Mouse (Mus musculus): Measurements from ENCODE around the gene Zfp239. TPM values are rescaled to one million over a fixed set of nuclear protein-coding genes. Genes with fewer than 3 reads are reported as not detected.
"Not testable (repeated sequence)": the region's sequence is repeated elsewhere in the genome, so short reads cannot be mapped to it uniquely, and the experiment has no call there.

The Zfp239 gene
- under 1 TPM; 0.23 to 0.37 TPM for total RNA-seq (2021)
- long read RNA-seq, experiment 1, partial matches to known transcripts: 1 of 1 reads
- long read RNA-seq, experiment 1, other reads (novel, unspliced or antisense): 0 of 1 reads
- long read RNA-seq, experiment 2, partial matches to known transcripts: 0 of 1 reads
- long read RNA-seq, experiment 2, other reads (novel, unspliced or antisense): 0 of 1 reads

- intact Hi-C loops (cut with DNase I): no loop called here
- no peak for DNase-seq
Measured at GRCm38 (mm10) chr6:117861848-117862247, at the start of gene Zfp239. TSS of gene Zfp239 (plus strand) at chr6:117862100.

- intact Hi-C loops (cut with DNase I): no loop called here
- no peak for DNase-seq
Measured at GRCm38 (mm10) chr6:117814681-117815080, 47.2 kb upstream of the Zfp239 start.

- intact Hi-C loops (cut with DNase I): no loop called here
- no peak for DNase-seq
Measured at GRCm38 (mm10) chr6:117817108-117817541, 44.8 kb upstream of the Zfp239 start.

GRCm38 (mm10) chr6:117820327-117820726 lies 41.6 kb upstream of the Zfp239 start:
- intact Hi-C loops (cut with DNase I): loop anchor here (10.0 kb wide), 2 partner anchors 156 to 1176 kb away; no protein-coding TSS in a partner anchor
- DNase-seq: no peak

DNA sequence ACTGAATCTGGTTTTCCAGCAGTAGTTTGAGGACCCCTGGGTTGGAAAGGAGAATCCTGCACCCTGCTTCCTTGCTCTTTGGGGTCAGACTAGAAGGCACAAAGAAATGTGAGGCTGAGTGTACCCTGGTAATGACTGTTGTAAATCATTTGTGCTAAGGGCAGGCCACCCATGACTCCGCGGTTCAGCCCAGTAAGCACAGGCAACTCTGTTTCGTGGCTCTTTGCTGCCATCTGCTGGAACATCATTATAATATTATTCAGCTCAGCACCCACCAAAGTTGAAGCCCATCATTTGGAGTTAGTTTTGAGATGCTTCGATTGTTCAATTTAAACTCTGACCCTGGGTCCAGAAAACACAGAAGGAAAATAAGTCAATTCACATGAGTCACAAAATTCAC lies 36.5 kb upstream of the Zfp239 start:
- intact Hi-C loops (cut with DNase I): loop anchor here (5.0 to 10.0 kb wide), 4 partner anchors 161 to 1181 kb away; partner anchors contain the start of gene Cxcl12
- peak; percentile 29 to 56 for DNase-seq

- intact Hi-C loops (cut with DNase I): loop anchor here (5.0 to 10.0 kb wide), 4 partner anchors 163 to 1183 kb away; partner anchors contain the start of gene Cxcl12
- DNase-seq: peak; percentile 54 to 64
Measured at GRCm38 (mm10) chr6:117828273-117828672, 33.6 kb upstream of the Zfp239 start.

GRCm38 (mm10) chr6:117840686-117841510 lies 21.0 kb upstream of the Zfp239 start, which contains the start of gene Zfp637:
TSS of gene Zfp637 (plus strand) at chr6:117841180.
- intact Hi-C loops (cut with DNase I): loop anchor here (2.0 to 5.0 kb wide), 2 partner anchors 38 to 76 kb away; no protein-coding TSS in a partner anchor
- peak; percentile 85 to 87 for DNase-seq

DNA sequence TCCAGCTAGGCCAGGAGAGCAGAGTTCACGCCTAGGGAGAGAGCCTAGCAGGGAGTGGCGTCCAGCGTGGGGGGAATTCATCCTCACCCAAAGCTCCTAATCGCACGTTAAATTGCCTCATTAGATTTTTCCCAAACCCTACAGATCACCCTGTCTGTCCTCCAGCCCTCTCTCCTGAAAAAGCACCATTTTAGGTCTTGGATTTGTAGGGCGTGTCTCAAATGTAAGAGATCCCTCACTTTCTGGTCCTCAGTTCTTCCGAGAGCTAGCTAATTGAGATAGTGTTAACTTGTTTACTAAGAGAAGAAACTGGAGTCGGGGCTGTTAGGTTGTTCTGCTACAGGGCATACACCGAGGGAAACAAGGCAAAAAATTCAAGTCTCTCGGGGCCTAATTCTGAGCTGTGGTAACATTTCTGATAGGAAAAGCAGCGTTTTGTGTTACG lies 20.4 kb upstream of the Zfp239 start:
- DNase-seq: no peak
- intact Hi-C loops (cut with DNase I): loop anchor here (2.0 to 5.0 kb wide), 2 partner anchors 37 to 76 kb away; no protein-coding TSS in a partner anchor

- intact Hi-C loops (cut with DNase I): loop anchor here (5.0 kb wide), 1 partner anchor 73 kb away; no protein-coding TSS in a partner anchor
Measured at GRCm38 (mm10) chr6:117844597-117844996, 17.3 kb upstream of the Zfp239 start.

GRCm38 (mm10) chr6:117846671-117847070 lies 15.2 kb upstream of the Zfp239 start:
- intact Hi-C loops (cut with DNase I); DNase-seq: not testable (repeated sequence)

More at GRCm38 (mm10) chr6:117844597-117844996, 17.3 kb upstream of the Zfp239 start:
- no peak for DNase-seq

DNA sequence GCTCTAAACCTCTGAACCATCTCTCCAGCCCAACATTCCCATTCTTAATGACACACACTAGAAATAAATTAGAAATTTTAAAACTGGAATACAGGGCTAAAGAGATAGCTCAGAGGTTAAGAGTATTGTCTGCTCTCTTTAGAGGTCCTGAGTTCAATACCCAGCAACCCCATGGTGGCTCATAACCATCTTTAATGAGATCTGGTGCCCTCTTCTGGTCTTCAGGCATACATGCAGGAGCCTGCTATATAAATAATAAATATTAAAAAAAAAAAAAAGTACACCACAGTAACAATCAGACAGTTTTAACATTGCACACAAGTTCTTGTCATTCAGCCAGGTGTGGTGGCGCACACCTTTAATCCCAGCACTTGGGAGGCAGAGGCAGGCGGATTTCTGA lies 14.1 kb upstream of the Zfp239 start:
- DNase-seq: no peak
- intact Hi-C loops (cut with DNase I): no loop called here

DNA sequence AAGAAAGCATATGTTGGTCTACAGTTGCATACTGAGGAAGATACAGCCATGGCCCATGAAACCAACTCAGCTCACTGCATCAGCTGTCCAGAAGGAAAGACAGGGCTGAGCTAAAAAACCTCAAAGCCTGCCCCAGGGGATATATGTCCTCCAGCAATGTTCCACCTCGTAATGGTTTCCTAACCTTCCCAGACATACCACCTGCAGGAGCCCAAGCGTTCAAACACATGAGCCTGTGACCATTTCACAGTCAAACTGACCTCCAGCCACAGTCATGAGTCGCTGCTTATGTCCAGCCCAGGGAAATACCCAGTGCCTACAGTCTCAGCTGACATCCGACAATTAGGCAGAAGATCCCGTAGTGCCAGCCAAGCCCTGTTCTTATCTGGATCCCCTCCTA lies 13.3 kb upstream of the Zfp239 start:
- intact Hi-C loops (cut with DNase I): no loop called here
- no peak for DNase-seq

DNA sequence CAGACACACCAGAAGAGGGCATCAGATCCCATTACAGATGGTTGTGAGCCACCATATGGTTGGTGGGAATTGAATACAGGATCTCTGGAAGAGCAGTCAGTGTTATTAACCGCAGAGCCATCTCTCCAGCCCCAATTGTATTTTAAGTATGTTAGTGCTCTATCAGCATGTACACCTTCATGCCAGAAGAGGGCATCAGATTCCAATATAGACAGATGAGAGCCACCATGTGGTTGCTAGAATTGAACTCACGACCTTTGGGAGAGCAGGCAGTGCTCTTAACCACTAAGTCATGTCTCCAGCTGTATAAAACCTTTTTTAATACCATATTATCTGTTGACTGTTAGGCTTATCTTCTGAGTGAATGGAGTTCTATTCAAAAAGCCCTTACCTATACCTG lies 10.2 kb upstream of the Zfp239 start:
- intact Hi-C loops (cut with DNase I): no loop called here
- no peak for DNase-seq

GRCm38 (mm10) chr6:117857990-117858389 lies 3.9 kb upstream of the Zfp239 start:
- no peak for DNase-seq
- intact Hi-C loops (cut with DNase I): loop anchor here (5.0 kb wide), 1 partner anchor 64 kb away; no protein-coding TSS in a partner anchor

- intact Hi-C loops (cut with DNase I): no loop called here
Measured at GRCm38 (mm10) chr6:117862465-117862864, 565 bp downstream of the Zfp239 start.

DNA sequence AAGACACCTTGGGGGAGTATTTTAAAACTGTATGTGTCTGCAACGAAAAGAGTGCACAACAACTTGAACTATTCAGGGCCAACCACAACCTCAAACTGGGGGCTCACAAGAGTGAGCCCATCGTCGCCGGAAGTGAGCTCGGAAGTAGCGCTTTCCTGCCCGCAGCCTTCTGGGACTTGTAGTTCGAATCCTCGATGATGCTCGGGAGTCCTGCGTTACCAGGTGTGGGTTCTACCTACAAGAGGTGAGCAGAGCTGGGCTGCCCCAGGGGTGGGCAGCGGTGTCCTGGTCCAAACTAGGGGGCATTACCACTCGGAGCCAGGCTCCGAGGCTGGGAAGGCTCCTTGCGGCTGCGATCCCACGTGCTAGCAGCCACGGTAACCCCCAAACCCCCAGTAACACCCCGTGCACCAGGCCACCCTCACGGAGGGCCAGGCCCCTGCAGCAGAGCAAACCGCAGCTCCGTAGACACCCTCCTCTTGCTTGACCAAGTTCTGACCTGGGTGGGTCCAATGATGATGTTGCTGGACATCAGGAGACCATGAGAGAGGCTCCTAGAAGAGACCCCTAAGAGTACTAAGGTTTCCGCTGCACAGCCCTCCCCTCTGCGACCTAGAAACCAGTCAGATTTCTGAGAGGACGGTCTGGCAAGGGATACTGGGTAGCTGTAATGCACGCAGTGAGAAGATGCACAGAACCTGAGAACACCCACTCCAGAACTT lies 1.2 kb downstream of the Zfp239 start:
- intact Hi-C loops (cut with DNase I): no loop called here
- DNase-seq: peak in 1 of 2 experiments; percentile 23

More at GRCm38 (mm10) chr6:117862465-117862864, 565 bp downstream of the Zfp239 start:
- no peak for DNase-seq

DNA sequence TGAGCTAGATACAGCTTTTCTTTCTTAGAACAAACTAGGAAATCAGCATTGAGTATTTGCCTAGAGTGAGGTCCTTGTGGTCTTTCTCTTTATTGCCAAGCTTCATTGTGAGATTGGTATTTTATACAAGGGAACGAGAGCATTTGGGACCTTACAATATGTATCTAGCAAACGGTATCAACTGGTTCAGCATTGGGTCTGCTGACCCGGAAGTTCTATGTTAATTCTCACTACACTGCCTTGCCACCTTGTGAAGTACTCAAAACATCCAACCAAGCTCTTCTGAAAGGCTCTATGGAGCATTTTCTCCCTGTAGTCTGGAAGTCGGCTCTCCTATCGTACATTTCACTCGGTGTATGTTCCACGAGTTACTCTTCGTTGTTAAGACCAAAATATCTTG lies 1.9 kb downstream of the Zfp239 start:
- DNase-seq: no peak

GRCm38 (mm10) chr6:117868187-117868586 lies 6.3 kb downstream of the Zfp239 start:
- intact Hi-C loops (cut with DNase I): no loop called here
- no peak for DNase-seq

More for the DNA sequence above, 1.9 kb downstream of the Zfp239 start:
- intact Hi-C loops (cut with DNase I): no loop called here

DNA sequence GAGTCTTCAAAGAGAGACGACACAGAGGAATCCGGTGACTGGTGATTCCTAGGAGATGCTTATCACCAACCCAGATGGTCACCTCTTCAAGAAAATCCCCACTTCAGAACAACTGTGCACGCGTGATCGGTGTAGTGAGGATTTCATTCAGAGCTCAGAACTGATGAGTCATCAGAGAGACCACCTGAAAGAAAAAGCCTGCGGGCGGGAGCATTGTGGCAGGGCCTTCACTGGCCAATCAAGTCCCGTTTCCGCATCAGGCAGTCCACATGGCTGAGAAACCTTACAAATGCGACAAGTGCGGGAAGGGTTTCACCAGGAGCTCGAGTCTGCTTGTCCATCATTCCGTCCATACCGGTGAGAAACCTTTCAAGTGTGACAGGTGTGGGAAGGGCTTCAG lies 9.1 kb downstream of the Zfp239 start:
- DNase-seq: no peak
- intact Hi-C loops (cut with DNase I): no loop called here

GRCm38 (mm10) chr6:117873450-117873849 lies 11.6 kb downstream of the Zfp239 start:
- intact Hi-C loops (cut with DNase I); DNase-seq: not testable (repeated sequence)
